Mouse (Mus musculus): ENCODE measurements around the gene Dnmt3l.
A peak's percentile ranks its signal among the peaks of the same experiment; 100 is the strongest.
"Not testable (repeated sequence)": the region's sequence is repeated elsewhere in the genome, so short reads cannot be mapped to it uniquely, and the experiment has no call there.

The Dnmt3l gene

DNA sequence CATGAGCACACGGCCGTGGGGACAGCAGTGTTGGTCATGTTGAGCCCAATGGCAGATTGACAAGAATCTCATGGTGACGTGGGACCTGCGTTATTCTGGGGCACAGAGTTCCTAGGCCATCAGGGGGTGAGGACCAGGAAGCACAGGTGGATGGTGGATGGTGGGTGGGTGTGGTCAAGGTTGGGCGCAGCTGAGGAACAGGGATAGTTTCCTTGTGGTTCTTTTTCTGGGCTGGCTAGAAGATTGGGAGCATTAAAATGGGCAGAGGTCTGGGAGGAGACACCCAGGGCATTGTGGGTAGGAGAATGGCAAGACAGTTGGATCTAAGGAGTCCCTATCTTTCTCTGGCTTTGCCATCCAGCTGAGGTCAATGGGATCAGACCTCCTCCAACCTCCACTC is at the start of gene Dnmt3l:
TSS of gene Dnmt3l (plus strand) at position 301 of the 400 bp plus-strand sequence.
- DNase-seq (ENCODE audit: low spot score), result no peak

DNA sequence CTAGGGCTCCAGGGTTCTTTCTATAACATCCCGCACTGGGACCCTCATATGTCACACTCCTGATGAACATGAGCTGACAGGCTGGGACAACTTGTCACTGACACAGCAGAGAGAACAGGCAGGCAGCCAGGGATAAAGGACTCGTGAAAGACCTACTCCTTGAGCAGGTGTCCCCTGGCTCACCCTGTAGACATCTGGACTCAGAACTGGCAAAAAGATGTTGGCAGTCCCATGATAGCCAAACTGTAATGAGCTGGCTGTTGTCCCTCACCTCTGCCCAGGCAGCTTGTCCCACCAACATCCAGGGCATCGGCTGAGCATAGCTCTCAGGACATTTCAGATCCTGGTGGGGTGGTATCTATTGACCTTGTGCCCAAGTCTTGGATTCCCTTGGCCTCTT is 46.1 kb upstream of the Dnmt3l start:
- no peak for DNase-seq (ENCODE audit: low spot score)

DNA sequence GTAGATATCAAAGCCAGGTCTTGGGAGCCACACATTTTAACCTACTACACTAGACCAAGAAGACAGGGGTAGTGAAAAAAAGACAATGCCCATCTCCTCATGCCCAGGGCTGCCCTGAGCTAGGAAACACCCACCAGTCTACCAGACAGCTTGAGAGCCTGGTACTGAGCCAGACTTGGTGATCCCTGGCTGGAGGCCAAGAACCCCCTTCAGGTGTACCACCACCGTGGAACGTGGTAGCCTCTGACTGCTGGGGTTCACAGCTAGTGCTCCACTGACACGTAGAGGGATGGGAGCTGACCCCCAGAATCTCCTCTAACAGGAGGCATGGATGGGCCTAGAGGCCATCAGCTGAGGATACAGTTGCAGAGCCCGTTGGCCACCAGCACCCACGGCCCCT is 41.5 kb upstream of the Dnmt3l start:
- no peak for DNase-seq (ENCODE audit: low spot score)

DNA sequence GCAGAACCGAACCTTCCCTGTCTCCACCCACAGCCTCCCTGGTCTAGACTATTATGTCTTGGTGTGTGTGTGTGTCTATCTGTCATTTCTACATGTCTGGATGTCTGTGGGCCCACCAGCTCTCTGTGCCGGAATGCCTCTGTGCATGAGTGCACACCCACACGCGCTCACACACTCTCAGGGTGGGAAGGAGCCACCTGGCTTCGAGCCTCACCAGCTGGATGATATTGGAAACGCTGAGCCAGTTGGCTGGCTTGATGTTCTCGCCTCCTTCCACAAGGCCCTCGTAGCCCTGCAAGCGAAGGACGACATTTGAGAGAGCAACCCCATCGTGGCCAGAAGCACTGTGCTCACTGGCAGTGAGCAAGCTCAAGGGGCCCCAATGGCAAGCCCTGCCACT is 40.0 kb upstream of the Dnmt3l start:
- no peak for DNase-seq (ENCODE audit: low spot score)

DNA sequence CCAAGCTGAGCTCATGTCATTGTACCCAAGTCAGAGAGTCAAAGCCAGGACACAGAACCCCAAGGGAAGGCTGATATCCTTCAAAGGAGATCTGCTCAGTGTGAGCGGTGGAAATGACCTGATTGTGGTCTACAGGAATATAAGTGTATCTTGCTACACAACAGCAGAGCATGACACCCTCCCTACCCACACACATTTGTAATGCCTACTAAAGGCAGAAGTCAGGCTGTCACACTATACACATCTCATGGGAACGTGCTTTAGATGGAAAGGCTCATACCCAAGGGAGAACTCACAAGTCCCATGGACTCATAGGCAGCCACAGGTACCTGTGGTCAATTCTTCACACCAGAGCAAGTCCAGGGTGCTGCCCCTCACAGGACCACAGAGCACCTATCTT is 39.4 kb upstream of the Dnmt3l start:
- DNase-seq (ENCODE audit: low spot score), result no peak

DNA sequence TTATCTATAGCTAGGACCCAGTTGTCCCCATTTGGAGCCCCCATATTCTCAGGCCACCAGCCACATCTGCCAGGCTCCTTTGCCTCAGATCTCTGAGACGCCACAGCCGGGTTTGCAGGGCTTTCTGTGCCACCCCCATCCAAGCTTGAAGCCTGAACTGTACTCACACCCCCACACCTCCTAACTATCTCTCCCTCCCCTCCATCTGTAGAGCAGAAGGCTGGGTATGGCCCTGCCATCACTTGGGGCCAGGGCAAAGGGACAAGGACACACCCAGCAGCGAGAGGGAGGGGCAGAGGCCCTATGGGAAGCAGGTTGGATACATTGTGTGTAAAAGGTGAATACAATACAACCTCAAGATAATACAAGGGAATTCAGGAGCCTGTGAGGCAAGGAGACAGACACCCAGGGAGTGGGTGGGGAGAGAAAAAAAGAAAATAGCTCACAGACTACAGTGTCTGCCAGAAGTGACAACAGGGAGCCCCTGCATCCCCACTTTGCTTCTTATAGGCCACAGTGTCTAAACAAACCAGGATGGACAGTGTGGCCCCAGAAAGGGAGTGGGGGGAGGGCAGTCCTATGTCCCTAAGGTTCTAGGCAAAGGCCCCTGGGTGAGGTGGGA is 37.2 kb upstream of the Dnmt3l start:
- no peak for DNase-seq (ENCODE audit: low spot score)

DNA sequence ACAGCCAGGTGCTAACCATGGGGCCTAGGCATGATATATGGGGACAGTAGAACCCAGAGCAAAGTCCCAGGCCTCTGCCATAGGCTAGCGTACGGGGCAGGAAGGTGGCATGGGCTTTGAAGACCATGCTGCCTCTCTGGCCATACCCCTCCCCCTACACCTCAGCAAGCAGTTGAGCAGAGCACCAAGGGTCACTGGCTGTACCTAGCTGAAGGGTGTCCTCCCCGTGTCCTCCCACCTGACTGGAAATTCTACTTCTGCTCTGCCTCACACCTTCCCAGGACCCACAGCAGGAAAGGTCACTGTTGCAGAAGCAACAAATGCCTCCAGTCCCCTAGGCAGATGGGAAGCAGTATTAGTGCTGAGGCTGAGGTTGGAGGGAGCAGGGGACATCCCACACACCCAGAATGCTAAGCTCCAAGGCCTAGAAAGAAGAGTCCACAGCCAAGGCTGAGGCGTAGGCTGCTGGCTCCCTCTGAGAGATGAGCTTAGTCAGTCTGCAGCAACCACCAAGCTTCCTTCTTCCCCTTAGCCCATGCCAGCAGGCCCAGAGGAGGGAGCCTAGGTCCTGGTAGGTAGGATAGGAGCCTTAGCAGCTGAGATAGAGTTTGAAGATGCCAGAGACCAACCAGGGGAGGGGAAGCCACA is 35.8 kb upstream of the Dnmt3l start:
- no peak for DNase-seq (ENCODE audit: low spot score)

DNA sequence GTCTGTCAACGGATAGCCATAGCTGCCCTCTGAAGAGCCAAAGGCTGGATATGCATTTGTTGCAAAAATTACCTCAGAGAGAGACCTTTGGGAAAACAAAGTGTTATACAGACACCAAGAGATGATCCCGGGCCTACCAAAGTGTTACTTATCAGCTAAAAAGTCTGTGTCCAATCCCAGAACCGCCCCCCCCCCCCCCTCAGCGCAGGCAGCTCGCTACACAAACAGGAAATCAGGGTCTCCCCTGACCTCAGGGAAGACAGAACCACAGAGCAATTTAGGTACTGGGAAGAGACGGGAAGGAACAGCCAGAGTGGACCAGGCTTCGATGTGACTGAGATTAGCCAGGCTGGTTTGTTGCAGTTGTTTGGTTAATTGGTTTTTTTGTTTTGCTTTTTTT is 34.5 kb upstream of the Dnmt3l start:
- no peak for DNase-seq (ENCODE audit: low spot score)

DNA sequence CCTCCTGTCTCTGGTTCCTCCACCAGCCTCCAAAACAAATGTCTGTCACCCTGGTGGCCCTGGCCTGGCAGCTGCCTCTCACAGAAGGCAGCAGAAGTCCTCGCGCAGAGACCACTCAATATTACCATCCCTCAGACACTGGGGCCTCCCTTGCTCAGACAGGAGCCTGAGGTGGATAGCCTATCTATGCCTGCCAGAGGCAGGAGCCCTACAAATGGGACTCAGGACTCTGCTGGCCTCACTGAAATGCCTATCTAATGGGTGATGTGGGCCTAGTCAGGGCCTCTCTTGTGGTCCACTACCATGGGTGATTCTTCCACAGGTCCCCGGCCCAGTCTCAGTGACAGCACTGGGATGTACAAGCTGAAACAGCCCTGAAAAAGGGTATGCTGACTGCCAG is 33.6 kb upstream of the Dnmt3l start:
- no peak for DNase-seq (ENCODE audit: low spot score)

DNA sequence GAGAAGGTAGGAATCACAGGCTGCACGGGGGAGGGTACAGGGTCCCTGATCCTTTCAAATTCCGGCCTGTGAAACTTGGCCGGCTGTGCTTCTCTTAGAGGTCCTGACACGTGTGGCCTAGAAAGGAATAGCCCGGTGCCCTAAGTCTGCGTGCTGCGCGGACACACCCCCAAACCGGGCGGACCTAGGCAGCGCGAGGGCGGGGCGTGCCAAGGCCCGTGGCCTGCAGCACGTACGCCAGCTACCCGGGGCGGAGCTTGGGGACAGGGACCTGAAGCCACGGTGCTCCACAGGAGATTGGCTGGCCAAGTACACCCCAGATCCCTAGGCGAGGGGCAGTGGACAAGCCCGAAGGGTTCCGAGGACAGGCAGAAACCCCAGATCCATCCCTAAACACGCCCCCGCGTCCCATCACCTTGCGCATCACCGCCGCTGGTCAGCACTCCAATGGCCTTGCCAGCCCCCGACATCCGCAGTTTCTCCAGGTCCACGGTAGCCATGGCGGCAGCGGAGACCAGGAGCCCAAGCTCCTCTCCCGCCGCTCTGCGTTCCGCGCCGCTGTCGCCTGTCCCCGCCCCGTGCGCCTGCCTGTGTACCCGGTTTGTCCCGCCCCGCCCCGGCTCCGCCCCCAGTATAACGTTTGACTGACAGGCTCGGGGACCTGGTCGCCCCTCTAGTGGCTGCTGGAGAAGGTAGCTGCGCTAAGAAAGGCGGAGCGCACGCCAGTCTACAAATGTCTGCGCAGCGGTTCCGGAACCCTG is 32.4 kb upstream of the Dnmt3l start:
- DNase-seq (ENCODE audit: low spot score), result peak; percentile 91

DNA sequence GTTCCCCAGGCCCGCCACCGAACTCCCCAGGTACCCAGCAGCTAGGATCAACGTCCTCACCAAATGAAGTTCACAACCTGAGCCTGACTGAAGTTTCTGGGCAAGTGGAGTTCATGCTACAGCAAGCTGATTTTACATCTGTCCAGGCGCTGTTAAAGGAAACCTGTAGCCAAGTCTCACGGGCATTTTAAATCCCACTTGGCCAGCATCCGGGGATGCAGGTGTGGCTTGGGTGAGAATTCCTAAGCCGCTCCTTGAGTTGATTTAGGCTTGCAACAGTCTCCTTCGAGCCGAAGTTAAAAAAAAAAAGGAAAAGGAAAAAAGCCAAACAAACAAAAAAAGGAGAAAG is 31.8 kb upstream of the Dnmt3l start, which contains the start of gene Pfkl:
TSS of gene Pfkl (minus strand) at position 139 of the 349 bp plus-strand sequence.
- no peak for DNase-seq (ENCODE audit: low spot score)

DNA sequence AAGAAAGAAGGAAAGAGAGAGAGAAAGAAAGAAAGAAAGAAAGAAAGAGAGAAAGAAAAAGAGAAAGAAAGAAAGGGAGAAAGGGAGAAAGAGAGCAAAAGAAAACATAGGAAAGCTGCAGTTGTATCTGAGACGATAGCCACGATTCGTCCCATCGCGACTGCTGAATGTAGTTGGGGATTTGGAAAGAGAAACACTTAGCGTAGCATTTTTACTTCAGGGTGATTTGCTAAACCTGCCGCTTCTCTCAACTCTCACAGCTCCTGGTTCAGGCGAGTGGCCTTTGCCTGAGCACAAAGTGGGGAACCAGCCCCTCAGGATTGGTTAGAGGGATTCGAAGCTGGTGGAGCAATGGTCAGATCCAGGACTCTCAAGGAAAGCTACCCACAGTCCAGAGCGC is 31.4 kb upstream of the Dnmt3l start:
- no peak for DNase-seq (ENCODE audit: low spot score)

DNA sequence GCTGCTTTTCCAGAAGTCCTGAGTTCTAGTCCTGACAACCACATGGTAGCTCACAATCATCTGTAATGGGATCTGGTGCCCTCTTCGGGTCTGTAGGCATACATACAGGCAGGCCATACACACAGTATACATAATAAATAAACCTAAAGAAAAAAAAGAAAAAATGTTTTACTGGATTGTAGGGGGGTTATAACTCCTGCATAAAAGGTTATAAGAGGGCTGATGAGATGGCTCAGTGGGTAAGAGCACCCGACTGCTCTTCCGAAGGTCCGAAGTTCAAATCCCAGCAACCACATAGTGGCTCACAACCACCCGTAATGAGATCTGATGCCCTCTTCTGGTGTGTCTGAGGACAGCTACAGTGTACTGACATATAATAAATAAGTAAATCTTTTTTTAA is 30.6 kb upstream of the Dnmt3l start:
- not testable (repeated sequence) for DNase-seq (ENCODE audit: low spot score)

DNA sequence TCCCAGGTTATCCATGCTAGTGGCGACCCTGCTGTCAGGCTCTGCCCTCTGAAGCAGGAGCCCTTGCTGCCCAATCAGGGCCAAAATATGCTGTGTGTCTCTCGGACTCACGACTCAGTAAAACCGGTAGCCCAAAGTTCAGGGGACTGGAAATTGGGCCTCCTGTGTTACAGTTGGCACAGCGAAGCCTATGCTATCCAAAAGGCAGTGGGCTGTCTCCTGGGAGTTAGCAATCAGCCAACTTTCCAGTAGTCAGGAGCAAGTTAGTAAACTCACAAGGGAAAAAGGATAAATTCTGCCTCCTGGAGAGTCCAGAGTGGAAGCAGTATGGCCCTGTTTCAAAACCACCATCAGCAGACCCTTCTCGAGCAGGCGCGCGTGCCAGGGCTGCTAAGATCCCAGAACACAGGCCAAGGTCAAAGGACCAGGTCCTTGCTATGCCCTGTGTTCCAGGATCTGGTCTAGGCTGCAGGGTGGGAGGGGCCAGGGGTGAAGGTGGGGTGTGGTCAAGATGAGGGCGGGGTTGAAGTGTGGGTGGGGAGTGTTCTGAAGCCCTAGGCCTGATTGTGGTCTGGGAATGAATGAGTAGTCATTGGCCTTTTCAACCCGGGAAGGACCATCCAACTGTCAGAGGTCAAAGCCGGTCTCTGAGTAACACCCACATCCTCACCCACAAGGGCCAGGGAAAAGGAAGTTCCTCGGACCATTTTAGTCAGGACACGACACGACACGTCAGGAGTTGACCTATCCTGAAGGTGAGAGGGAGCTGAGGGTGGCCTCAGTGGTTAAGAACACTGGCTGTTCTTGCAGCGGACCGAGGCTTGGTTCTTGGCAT is 28.9 kb upstream of the Dnmt3l start:
- DNase-seq (ENCODE audit: low spot score), result peak; percentile 25

DNA sequence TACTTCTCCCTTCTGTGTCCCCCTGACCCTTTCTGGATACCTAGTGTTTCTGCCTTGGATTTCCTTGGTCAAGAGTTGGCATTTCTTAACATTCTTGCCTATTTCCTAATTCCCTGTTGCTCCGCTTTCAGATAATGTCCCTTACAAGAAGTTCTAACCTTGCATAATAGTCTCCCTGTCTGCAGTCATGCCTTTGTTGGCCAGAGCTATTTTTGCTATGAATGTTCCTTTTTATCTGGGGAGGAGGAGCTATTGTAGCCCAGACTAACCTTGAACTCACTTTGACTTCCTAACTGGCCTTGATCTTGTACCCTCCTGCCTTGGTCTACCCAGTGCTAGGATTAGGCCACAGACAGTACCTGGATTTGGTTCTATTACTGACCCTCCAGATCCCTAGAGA is 26.3 kb upstream of the Dnmt3l start:
- DNase-seq (ENCODE audit: low spot score), result no peak

DNA sequence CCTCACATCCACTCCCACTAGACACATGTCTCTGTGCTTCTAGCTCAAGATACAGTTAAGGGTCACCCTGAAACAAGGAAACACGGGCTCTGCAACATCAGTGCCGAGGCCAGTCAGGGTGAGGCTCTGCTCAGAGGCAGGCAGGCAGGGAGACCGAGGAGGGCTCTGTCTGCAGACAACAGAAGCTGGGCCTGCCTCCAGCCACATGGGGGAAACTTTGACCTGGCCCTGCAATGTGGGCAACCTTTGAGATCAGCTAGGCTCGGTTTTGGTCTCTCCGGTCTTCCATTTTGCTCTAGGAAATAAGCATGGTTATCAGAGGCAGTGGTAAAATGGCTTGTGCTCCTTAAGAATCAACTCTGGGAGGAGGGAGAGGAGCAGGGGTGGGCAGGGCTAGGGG is 25.4 kb upstream of the Dnmt3l start:
- no peak for DNase-seq (ENCODE audit: low spot score)

DNA sequence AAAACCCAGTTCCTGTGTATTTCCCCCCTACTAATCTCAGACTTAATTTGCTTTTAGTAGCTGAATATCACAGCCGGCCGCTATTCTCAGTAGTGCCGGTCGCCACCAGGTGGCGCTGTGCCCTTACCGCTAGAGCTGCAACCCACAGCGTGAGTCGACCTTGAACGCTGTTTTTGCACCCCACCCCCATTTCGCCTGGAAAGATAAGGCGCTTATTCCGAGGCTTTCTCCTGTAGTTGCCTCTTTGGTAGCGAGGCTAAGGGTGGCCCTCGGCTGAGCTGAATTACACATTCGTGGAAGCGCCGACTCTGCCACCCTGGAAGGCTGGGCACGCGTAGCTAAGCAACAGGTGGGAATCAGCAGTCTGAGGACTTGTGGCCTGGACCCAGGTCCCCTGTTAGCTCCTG is 22.9 kb upstream of the Dnmt3l start:
- DNase-seq (ENCODE audit: low spot score), result peak; percentile 74

DNA sequence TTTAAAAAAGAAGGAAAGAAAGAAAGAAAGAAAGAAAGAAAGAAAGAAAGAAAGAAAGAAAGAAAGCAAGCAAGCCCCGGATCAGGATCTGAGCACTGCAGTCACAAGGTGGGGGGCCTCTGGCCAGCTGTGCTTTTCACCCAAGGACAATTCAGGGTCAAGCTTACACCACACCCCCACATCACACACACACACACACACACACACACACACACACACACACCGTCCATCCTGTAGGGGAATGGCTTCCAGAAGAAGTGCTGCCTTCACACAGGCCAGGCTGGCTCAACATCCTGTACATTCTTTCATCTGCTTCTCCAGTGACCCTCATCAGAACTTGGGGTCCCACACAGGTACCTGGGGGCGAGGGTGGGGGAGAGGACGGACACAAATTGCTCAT is 22.5 kb upstream of the Dnmt3l start:
- DNase-seq (ENCODE audit: low spot score), result no peak

DNA sequence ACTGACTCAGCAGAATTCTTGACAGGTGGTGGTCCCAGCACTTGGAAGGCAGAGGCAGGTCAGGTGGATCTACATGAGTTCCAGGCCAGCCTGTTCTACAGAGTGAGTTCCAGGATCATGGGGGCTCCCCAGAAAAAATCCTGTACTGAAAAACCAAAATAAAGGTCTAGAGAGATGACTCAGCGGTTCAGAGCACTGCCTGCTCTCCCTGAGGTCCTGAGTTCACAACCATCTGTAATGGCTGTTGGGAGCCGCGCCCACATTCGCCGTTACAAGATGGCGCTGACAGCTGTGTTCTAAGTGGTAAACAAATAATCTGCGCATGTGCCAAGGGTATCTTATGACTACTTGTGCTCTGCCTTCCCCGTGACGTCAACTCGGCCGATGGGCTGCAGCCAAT is 21.8 kb upstream of the Dnmt3l start:
- not testable (repeated sequence) for DNase-seq (ENCODE audit: low spot score)

DNA sequence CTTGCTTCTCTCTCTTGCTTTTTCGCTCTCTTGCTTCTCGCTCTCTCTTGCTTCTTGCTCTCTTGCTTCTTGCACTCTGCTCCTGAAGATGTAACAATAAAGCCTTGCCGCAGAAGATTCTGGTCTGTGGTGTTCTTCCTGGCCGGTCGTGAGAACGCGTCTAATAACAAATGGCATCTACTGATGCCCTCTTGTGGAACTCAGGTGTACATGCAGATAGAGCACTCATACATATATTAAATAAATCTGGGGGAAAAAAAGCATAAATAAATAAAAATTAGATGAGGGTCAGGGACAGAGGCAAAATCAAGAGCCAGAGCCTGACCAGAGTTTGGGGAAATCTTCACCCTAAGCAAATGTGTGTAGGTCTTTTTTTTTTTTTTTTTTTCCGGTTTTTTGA is 16.3 kb upstream of the Dnmt3l start:
- not testable (repeated sequence) for DNase-seq (ENCODE audit: low spot score)

DNA sequence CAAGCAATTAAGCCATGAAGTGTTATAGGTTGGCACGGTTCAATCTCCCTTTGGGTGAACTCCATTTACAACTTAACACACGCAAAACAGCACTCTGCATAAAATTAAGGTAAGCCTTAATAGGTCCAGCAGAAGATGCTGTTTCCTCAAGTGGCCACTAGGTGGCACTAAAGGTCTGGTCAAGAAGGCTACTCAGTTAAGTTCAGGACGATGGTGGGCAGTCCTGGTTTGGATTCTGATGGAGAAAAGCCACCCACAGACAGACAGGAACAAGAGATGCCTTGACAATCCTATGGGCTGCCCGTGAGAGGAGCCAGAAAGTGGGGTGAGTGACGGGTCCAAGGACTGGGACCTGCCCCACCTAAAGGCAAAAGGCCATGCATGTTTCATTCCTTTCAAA is 13.6 kb upstream of the Dnmt3l start:
- DNase-seq (ENCODE audit: low spot score), result peak; percentile 38

DNA sequence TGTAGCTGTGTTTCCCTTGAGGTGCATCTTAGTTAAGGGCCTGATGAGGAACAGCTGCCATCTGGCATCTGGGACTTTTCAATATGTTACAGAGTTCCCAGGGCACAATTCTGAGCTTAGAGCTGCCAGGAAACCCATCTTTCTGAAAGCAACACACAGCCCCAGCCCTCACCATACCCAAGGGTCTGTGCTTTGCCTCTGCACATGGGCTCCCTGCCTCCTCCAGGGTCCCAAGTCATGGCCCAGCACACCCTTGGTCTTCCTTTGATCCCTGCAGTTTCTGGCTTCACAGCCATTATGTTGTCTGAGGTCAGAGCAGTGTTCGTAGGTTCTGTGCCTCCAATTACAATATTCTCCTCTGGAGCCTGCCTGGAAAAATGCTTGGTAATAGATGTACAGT is 12.7 kb upstream of the Dnmt3l start:
- DNase-seq (ENCODE audit: low spot score), result no peak

DNA sequence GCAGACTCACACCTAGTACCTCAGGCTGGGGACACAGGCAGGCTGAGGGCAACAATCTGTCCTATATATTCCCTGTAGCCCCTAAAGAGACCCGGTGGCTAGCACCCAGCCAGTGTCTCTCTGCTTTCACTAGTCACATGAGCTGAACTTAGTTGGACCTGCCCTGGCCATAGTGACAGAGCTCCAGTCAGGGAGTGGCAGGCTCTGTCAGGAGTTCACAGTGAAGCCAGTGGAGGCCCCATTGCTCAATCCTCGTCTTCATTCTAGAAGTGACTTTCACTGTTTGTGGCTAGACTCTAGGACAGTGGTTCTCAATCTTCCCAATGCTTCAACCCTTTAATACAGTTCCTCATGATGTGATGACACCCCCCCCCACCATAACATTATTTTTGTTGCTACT is 9.8 kb upstream of the Dnmt3l start:
- DNase-seq (ENCODE audit: low spot score), result no peak
